Mouse (Mus musculus) ES-Bruce4 (cell line): ENCODE measurements around the gene Zfp292. TPM values are rescaled to one million over a fixed set of nuclear protein-coding genes. Genes with fewer than 3 reads are reported as not detected.
"Not testable (repeated sequence)": the region's sequence is repeated elsewhere in the genome, so short reads cannot be mapped to it uniquely, and the experiment has no call there.

Experiments
- H3K27ac ChIP-seq: 2 replicates; pipeline ENCODE4 v1.5.1; 2012; ENCODE audit warnings: low read length, inconsistent platforms; ENCODE audit not compliant: insufficient read depth
- H3K27me3 ChIP-seq: 2 replicates; pipeline ENCODE4 v1.6.1; 2012; ENCODE audit warnings: mild to moderate bottlenecking, low read length, inconsistent platforms; ENCODE audit not compliant: control insufficient read depth, poor library complexity, insufficient read depth, severe bottlenecking
- H3K36me3 ChIP-seq: 2 replicates; pipeline ENCODE4 v1.6.1; 2012; ENCODE audit warnings: inconsistent platforms, mild to moderate bottlenecking, low read length, moderate library complexity; ENCODE audit not compliant: control insufficient read depth, poor library complexity, insufficient read depth, severe bottlenecking
- H3K4me1 ChIP-seq: one replicate; pipeline ENCODE4 v1.8.1; 2011; ENCODE audit warnings: low read length; ENCODE audit not compliant: control insufficient read depth, insufficient read depth
- H3K4me3 ChIP-seq: 2 replicates; pipeline ENCODE4 v1.5.1; 2011; ENCODE audit warnings: low read depth, mild to moderate bottlenecking, low read length
- H3K9ac ChIP-seq: 2 replicates; pipeline ENCODE4 v1.6.1; 2012; ENCODE audit warnings: low read depth, mild to moderate bottlenecking, inconsistent platforms; ENCODE audit not compliant: poor library complexity, severe bottlenecking
- H3K9me3 ChIP-seq: replicated peaks from 2 replicates; pipeline ENCODE4 v1.6.1; 2012; ENCODE audit warnings: mild to moderate bottlenecking, low read length, inconsistent platforms; ENCODE audit not compliant: control insufficient read depth, poor library complexity, insufficient read depth, severe bottlenecking
- CTCF ChIP-seq: IDR thresholded peaks from one replicate; pipeline ENCODE4 v1.8.1; 2011; ENCODE audit warnings: low read depth, low read length
- EP300 ChIP-seq: IDR thresholded peaks from 2 replicates; pipeline ENCODE4 v1.6.1; 2011; ENCODE audit warnings: low read depth, low read length; ENCODE audit not compliant: insufficient read depth
- POLR2A ChIP-seq: IDR thresholded peaks from one replicate; pipeline ENCODE4 v1.8.1; 2011; ENCODE audit warnings: low read length; ENCODE audit not compliant: insufficient read depth
- polyA plus RNA-seq: library from polyadenylated mRNA; stranded (reverse); fragments of >200 nt; gene quantifications from 2 replicates; pipeline ENCODE4 v1.2.4, GENCODE M21; 2011; ENCODE audit warnings: low read depth; ENCODE audit not compliant: missing spikeins, insufficient read depth, insufficient read length

The Zfp292 gene
- polyA plus RNA-seq = 32.7 and 36.9 TPM in 2 replicates

DNA sequence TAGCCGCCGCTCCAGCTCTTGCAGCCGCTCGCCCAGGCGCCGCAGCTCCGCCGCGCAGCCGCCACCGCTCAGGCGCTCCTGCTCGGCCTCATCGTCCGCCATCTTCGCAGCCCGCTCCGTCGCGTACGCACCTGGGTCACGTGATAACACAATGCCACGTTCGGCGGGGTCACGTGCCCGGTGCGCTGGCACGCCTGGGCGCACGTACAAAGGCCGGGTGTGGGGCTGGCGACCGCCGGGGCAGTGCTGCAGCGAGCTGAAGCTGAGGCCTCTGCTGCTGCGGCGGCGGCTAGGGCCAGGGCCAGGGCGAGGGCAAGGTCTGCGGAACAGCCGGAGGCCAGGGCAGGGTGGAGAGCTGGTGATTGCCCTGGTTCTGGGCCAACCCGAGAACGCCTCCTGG lies at the start of gene Zfp292:
Zfp292 (minus strand) TSS at position 143 of the 400 bp plus-strand sequence.
- Histone ChIP-seq H3K27me3 (no peaks in the 10 kb centered on the region), H3K27ac (peak within 1 kb of the TSS; percentile 82), H3K9me3 (no peaks in the 10 kb centered on the region), H3K9ac (peak within 1 kb of the TSS; percentile 85), H3K4me1 (peaks cover 2% of the 10 kb centered on the region), H3K36me3 (no peaks in the 10 kb centered on the region), H3K4me3 (peak within 1 kb of the TSS; percentile 83)
- TF ChIP-seq POLR2A = peak; percentile 62
- TF ChIP-seq EP300 = peak; percentile 87
- TF ChIP-seq CTCF = no peak

DNA sequence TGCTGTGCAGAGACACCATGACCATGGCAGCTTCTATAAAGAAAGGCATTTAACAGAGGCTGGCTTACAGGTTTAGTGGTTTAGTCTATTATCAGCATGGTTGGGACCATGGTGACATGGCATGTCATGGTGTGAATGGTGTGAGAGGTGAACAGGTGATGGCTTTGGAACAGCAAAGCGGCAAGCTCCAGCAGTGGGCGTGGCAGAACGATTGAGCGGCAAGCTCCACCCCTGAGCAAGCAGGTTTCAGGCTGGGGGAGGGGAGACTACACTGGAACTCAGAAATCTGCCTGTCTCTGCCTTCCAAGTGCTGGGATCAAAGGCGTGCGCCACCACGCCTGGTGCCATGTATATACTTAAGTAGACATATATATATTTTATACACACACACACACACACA lies 45.6 kb upstream of the Zfp292 start:
- not testable (repeated sequence) for H3K4me1 ChIP-seq, H3K27me3 ChIP-seq
- 0 out of 2 replicates have a peak, but pooled peaks have one; percentile 20 for TF ChIP-seq EP300

DNA sequence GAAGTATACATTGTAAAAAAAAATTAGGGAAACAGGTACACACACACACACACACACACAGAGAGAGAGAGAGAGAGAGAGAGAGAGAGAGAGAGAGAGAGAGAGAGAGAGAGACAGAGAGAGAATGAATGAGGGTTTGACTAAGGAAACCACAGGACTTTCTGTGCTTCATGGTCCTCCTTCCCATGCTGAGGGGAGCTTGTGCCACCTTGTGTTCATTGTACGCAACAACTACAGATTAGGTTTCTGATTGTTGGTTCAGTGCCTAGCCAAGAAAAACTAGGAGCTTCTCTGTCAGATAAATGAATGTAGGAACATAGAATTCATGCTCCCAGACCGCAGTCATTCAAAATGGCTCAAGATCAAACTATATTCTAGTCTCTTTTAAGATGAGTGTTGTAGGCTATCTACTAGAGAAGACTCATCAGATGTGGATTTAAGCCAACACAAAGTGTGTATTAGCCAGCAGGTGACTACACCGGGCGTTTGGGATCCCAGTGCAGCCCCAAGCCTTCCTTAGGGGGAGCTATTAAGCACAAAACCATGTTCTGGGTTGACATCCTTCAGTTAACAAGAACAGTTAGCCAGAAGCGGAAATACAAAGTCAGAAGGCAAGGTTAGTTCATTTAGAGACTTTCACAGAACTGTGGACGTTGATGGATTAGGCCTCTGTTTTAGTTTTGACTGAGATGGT lies 39.6 kb upstream of the Zfp292 start:
- H3K36me3 ChIP-seq = no peaks in the 10 kb centered on the region
- no peak overlapping the region for H3K27ac ChIP-seq
- H3K4me3 ChIP-seq = no peak overlapping the region
- TF ChIP-seq POLR2A (no peak), EP300 (no peak), CTCF (no peak)
- H3K27me3 ChIP-seq = no peaks in the 10 kb centered on the region
- H3K4me1 ChIP-seq = no peaks in the 10 kb centered on the region
- H3K9ac ChIP-seq = no peak overlapping the region
- H3K9me3 ChIP-seq = no peaks in the 10 kb centered on the region

More for the DNA sequence above, 45.6 kb upstream of the Zfp292 start:
- not testable (repeated sequence) for H3K4me3 ChIP-seq, H3K9ac ChIP-seq, H3K9me3 ChIP-seq, H3K27ac ChIP-seq, H3K36me3 ChIP-seq

DNA sequence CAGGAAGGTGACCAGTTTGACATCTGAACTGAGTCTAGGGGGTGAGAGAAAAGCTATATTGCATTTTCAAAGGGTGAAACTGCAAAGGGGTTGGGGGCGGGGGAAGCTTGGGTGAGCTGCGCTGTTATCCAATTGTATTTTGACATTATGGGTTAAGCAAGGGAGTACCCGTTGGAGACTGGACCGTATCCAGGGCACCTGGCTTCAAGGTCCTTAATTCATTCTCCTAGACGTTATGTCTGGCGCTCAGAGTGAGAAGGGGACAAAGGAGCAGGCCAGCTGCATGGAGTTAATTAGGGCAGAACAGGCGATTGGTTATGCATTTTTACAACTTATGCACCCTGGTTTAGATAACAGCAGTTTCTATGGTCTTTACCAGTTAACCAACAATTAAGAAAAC lies 34.6 kb upstream of the Zfp292 start:
- no peak overlapping the region for H3K27ac ChIP-seq

DNA sequence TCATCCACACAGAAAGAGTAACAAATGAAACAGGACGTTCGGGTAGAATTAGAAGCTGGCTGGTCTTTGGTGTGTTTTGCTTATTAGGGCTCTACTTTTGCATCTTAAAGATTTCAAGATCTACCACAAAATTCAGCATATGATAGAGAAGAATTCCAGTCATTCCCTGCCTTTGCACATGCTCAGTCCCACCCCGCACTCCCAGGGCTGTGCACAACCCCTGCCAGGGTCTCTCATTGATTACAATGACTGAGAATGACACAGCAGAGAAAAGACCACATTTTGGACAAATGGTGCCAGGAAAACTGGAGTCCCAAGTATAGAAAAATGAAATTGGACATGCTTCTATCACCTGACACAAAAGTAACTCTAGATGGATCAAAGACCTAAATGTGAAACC lies 29.4 kb upstream of the Zfp292 start:
- no peaks in the 10 kb centered on the region for H3K27me3 ChIP-seq
- peak overlapping the region; percentile 91 for H3K27ac ChIP-seq
- H3K36me3 ChIP-seq = no peaks in the 10 kb centered on the region
- no peak overlapping the region for H3K9ac ChIP-seq
- no peaks in the 10 kb centered on the region for H3K9me3 ChIP-seq
- no peak for TF ChIP-seq POLR2A
- TF ChIP-seq EP300 = 0 out of 2 replicates have a peak, but pooled peaks have one; percentile 41
- H3K4me3 ChIP-seq = no peak overlapping the region
- H3K4me1 ChIP-seq = peaks cover 2% of the 10 kb centered on the region

More for the DNA sequence above, 34.6 kb upstream of the Zfp292 start:
- no peaks in the 10 kb centered on the region for H3K9me3 ChIP-seq
- TF ChIP-seq CTCF (no peak), EP300 (no peak), POLR2A (no peak)
- no peaks in the 10 kb centered on the region for H3K4me1 ChIP-seq
- H3K4me3 ChIP-seq = no peak overlapping the region
- H3K36me3 ChIP-seq = no peaks in the 10 kb centered on the region
- no peaks in the 10 kb centered on the region for H3K27me3 ChIP-seq
- no peak overlapping the region for H3K9ac ChIP-seq

DNA sequence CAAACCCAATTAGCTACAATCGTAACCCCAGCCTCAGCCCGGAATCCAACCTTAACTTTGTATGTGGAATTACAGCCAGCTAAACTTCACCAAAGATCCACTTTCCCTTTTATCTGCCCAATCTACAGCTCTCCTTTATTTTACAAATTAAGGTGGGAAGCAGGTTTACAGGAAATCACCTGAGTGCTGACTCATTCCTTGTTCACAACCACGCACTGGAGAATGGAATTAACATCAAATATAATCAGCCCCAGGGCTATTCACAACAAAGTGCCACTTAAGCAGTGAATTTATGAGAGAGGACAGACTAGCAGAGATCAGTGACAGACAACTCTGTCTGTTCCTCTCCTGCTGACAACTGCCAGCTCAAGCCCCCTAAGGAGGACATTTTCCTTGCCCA lies 28.6 kb upstream of the Zfp292 start:
- H3K4me1 ChIP-seq = peaks cover 2% of the 10 kb centered on the region
- H3K36me3 ChIP-seq = no peaks in the 10 kb centered on the region
- no peaks in the 10 kb centered on the region for H3K9me3 ChIP-seq
- H3K4me3 ChIP-seq = peak overlapping the region; percentile 56
- H3K27ac ChIP-seq = peak overlapping the region; percentile 91
- TF ChIP-seq CTCF (no peak), EP300 (no peak), POLR2A (no peak)
- 0 out of 2 replicates have a peak overlapping the region, but pooled peaks have one; percentile 8 for H3K9ac ChIP-seq
- H3K27me3 ChIP-seq = no peaks in the 10 kb centered on the region
